Mouse (Mus musculus): ENCODE measurements around the gene Dimt1. TPM values are rescaled to one million over a fixed set of nuclear protein-coding genes. Genes with fewer than 3 reads are reported as not detected.

The Dimt1 gene
- total and polyA plus RNA-seq, 3 experiments: 35.2 to 49.1 TPM; not detected in 1

GRCm38 (mm10) chr13:106957554-106957953, 10.6 kb downstream of the Dimt1 start:
- Histone ChIP-seq H3K9ac (ENCODE audit: control insufficient read depth, low read depth, low read length, poor library complexity, severe bottlenecking) (no peak overlapping the region), H3K27ac (ENCODE audit: control insufficient read depth, low read depth, low read length) (no peak overlapping the region), H3K9me3 (replicated peaks; ENCODE audit: insufficient read depth, low read length) (no peaks in the 10 kb centered on the region), H3K36me3 (ENCODE audit: control insufficient read depth in 1 of 2, insufficient read depth in 2 of 2, low read length in 2 of 2) (peaks cover 2 to 31% of the 10 kb centered on the region in 2 experiments), H3K4me1 (ENCODE audit: control insufficient read depth in 1 of 2, insufficient read depth in 2 of 2, low read length in 2 of 2) (no peaks in the 10 kb centered on the region; a peak in 1 of 4 replicates), H3K27me3 (ENCODE audit: control insufficient read depth in 1 of 2, insufficient read depth in 2 of 2, low read length in 2 of 2) (no peaks in the 10 kb centered on the region), H3K79me2 (ENCODE audit: control insufficient read depth, insufficient read depth, low read length, poor library complexity) (no peaks in the 10 kb centered on the region), H3K4me3 (ENCODE audit: control insufficient read depth in 1 of 2, insufficient read depth in 1 of 2, low read depth in 2 of 2, low read length in 2 of 2) (no peak overlapping the region)
- no peak for DNase-seq (ENCODE audit: low read depth, low spot score)
- TF ChIP-seq BHLHE40 (IDR thresholded peaks at IDR 0.05; ENCODE audit: borderline replicate concordance, low read depth, low read length) (no peak), POLR2AphosphoS2 (IDR thresholded peaks at IDR 0.05; ENCODE audit: low read length) (no peak; the same call in 1 of the 2 replicates), RAD21 (IDR thresholded peaks at IDR 0.05; ENCODE audit: low read depth, low read length) (no peak)

GRCm38 (mm10) chr13:106958286-106958685, 11.4 kb downstream of the Dimt1 start:
- TF ChIP-seq ZMIZ1 (IDR thresholded peaks at IDR 0.05; ENCODE audit: low read depth, low read length) (no peak), POLR2A (IDR thresholded peaks at IDR 0.05; ENCODE audit: control insufficient read depth in 1 of 2, insufficient read depth in 1 of 2, low read depth in 1 of 2, low read length in 2 of 2, poor library complexity in 1 of 2) (0 out of 4 replicates have a peak, but pooled peaks of 1 of the 2 experiments have one; percentile 31), CTCF (IDR thresholded peaks at IDR 0.05 in 2 of 3, conservative IDR thresholded peaks at IDR 0.05 in 1 of 3; ENCODE audit: control insufficient read depth in 1 of 3, insufficient read depth in 1 of 3, low read depth in 2 of 3, low read length in 3 of 3, poor library complexity in 1 of 3, severe bottlenecking in 1 of 3) (no peak), MXI1 (IDR thresholded peaks at IDR 0.05; ENCODE audit: low read depth, low read length) (no peak)
- no peak for DNase-seq (ENCODE audit: low read depth, low spot score)
- H3K9me3 ChIP-seq (replicated peaks; ENCODE audit: insufficient read depth, low read length): no peaks in the 10 kb centered on the region
- no peak overlapping the region for H3K4me3 ChIP-seq (ENCODE audit: control insufficient read depth in 1 of 2, insufficient read depth in 1 of 2, low read depth in 2 of 2, low read length in 2 of 2)
- no peaks in the 10 kb centered on the region; a peak in 1 of 4 replicates for H3K4me1 ChIP-seq (ENCODE audit: control insufficient read depth in 1 of 2, insufficient read depth in 2 of 2, low read length in 2 of 2)
- H3K9ac ChIP-seq (ENCODE audit: control insufficient read depth, low read depth, low read length, poor library complexity, severe bottlenecking): no peak overlapping the region
- H3K36me3 ChIP-seq (ENCODE audit: control insufficient read depth in 1 of 2, insufficient read depth in 2 of 2, low read length in 2 of 2): peaks cover 7 to 33% of the 10 kb centered on the region in 2 experiments
- H3K27me3 ChIP-seq (ENCODE audit: control insufficient read depth in 1 of 2, insufficient read depth in 2 of 2, low read length in 2 of 2): no peaks in the 10 kb centered on the region
- H3K79me2 ChIP-seq (ENCODE audit: control insufficient read depth, insufficient read depth, low read length, poor library complexity): no peaks in the 10 kb centered on the region
- no peak overlapping the region for H3K27ac ChIP-seq (ENCODE audit: control insufficient read depth, low read depth, low read length)

- peaks cover 7 to 43% of the 10 kb centered on the region in 2 experiments for H3K36me3 ChIP-seq (ENCODE audit: control insufficient read depth in 1 of 2, insufficient read depth in 2 of 2, low read length in 2 of 2)
- no peak overlapping the region for H3K4me3 ChIP-seq (ENCODE audit: control insufficient read depth in 1 of 2, insufficient read depth in 1 of 2, low read depth in 2 of 2, low read length in 2 of 2)
- no peaks in the 10 kb centered on the region for H3K79me2 ChIP-seq (ENCODE audit: control insufficient read depth, insufficient read depth, low read length, poor library complexity)
- H3K9ac ChIP-seq (ENCODE audit: control insufficient read depth, low read depth, low read length, poor library complexity, severe bottlenecking): no peak overlapping the region
- no peaks in the 10 kb centered on the region; a peak in 1 of 4 replicates for H3K4me1 ChIP-seq (ENCODE audit: control insufficient read depth in 1 of 2, insufficient read depth in 2 of 2, low read length in 2 of 2)
- DNase-seq (ENCODE audit: low read depth, low spot score): no peak
- H3K27me3 ChIP-seq (ENCODE audit: control insufficient read depth in 1 of 2, insufficient read depth in 2 of 2, low read length in 2 of 2): no peaks in the 10 kb centered on the region
- H3K27ac ChIP-seq (ENCODE audit: control insufficient read depth, low read depth, low read length): no peak overlapping the region
- no peaks in the 10 kb centered on the region for H3K9me3 ChIP-seq (replicated peaks; ENCODE audit: insufficient read depth, low read length)
- TF ChIP-seq CHD1 (IDR thresholded peaks at IDR 0.05; ENCODE audit: low read depth, low read length) (no peak), MAZ (IDR thresholded peaks at IDR 0.05; ENCODE audit: low read depth, low read length) (no peak), CTCF (IDR thresholded peaks at IDR 0.05 in 2 of 3, conservative IDR thresholded peaks at IDR 0.05 in 1 of 3; ENCODE audit: control insufficient read depth in 1 of 3, insufficient read depth in 1 of 3, low read depth in 2 of 3, low read length in 3 of 3, poor library complexity in 1 of 3, severe bottlenecking in 1 of 3) (no peak), USF2 (IDR thresholded peaks at IDR 0.05; ENCODE audit: borderline replicate concordance in 1 of 2, insufficient read depth in 1 of 2, low read depth in 1 of 2, low read length in 2 of 2) (no peak), SIN3A (IDR thresholded peaks at IDR 0.05; ENCODE audit: low read length) (no peak), MEF2A (IDR thresholded peaks at IDR 0.05; ENCODE audit: extremely low read depth, insufficient replicate concordance, low read depth, low read length, poor library complexity, severe bottlenecking) (no peak), CHD2 (IDR thresholded peaks at IDR 0.05; ENCODE audit: low read length) (no peak), KAT2A (conservative IDR thresholded peaks at IDR 0.05; ENCODE audit: low read depth, low read length) (no peak), GATA1 (IDR thresholded peaks at IDR 0.05; ENCODE audit: low read depth, low read length) (no peak), TCF12 (IDR thresholded peaks at IDR 0.05; ENCODE audit: low read depth, low read length) (no peak), JUND (IDR thresholded peaks at IDR 0.05; ENCODE audit: low read depth, low read length) (no peak), MYC (IDR thresholded peaks at IDR 0.05; ENCODE audit: low read depth, low read length) (no peak), MYB (IDR thresholded peaks at IDR 0.05; ENCODE audit: low read depth, low read length) (no peak), TBP (IDR thresholded peaks at IDR 0.05; ENCODE audit: low read depth, low read length) (no peak), EP300 (IDR thresholded peaks at IDR 0.05; ENCODE audit: low read depth in 1 of 2, low read length in 2 of 2) (no peak), ZC3H11A (IDR thresholded peaks at IDR 0.05; ENCODE audit: low read depth, low read length) (no peak), USF1 (IDR thresholded peaks at IDR 0.05; ENCODE audit: low read depth, low read length) (no peak), GABPA (IDR thresholded peaks at IDR 0.05; ENCODE audit: low read depth, low read length) (no peak), E2F4 (IDR thresholded peaks at IDR 0.05; ENCODE audit: borderline replicate concordance, low read depth, low read length) (no peak)
Observed at GRCm38 (mm10) chr13:106960557-106960956, 13.6 kb downstream of the Dimt1 start.
